Mouse (Mus musculus): ENCODE results near the gene Slc12a9.

Slc12a9 gene

GRCm38 (mm10) chr5:137333512-137334174, at the start of gene Slc12a9:
Gene Slc12a9 (minus strand): TSS chr5:137333597.
- peak; percentile 91 for DNase-seq (ENCODE audit: low spot score)

- peak; percentile 53 for DNase-seq (ENCODE audit: low spot score)
Observed at GRCm38 (mm10) chr5:137381152-137381551, 47.8 kb upstream of the Slc12a9 start.

GRCm38 (mm10) chr5:137377603-137378002, 44.2 kb upstream of the Slc12a9 start:
- no peak for DNase-seq (ENCODE audit: low spot score)

GRCm38 (mm10) chr5:137377176-137377575, 43.8 kb upstream of the Slc12a9 start:
- no peak for DNase-seq (ENCODE audit: low spot score)

- DNase-seq (ENCODE audit: low spot score), result no peak
Observed at GRCm38 (mm10) chr5:137376722-137377121, 43.3 kb upstream of the Slc12a9 start.

GRCm38 (mm10) chr5:137376198-137376597, 42.8 kb upstream of the Slc12a9 start:
- no peak for DNase-seq (ENCODE audit: low spot score)

GRCm38 (mm10) chr5:137375627-137376026, 42.2 kb upstream of the Slc12a9 start:
- peak; percentile 50 for DNase-seq (ENCODE audit: low spot score)

- no peak for DNase-seq (ENCODE audit: low spot score)
Observed at GRCm38 (mm10) chr5:137374521-137375080, 41.2 kb upstream of the Slc12a9 start.

GRCm38 (mm10) chr5:137373371-137373950, 40.1 kb upstream of the Slc12a9 start:
- DNase-seq (ENCODE audit: low spot score), result no peak

GRCm38 (mm10) chr5:137369665-137370064, 36.3 kb upstream of the Slc12a9 start:
- DNase-seq (ENCODE audit: low spot score), result no peak

GRCm38 (mm10) chr5:137358382-137358781, 25.0 kb upstream of the Slc12a9 start:
- DNase-seq (ENCODE audit: low spot score), result no peak

- DNase-seq (ENCODE audit: low spot score), result no peak
Observed at GRCm38 (mm10) chr5:137354091-137354490, 20.7 kb upstream of the Slc12a9 start.

GRCm38 (mm10) chr5:137352011-137352975, 18.9 kb upstream of the Slc12a9 start:
- no peak for DNase-seq (ENCODE audit: low spot score)

- no peak for DNase-seq (ENCODE audit: low spot score)
Observed at GRCm38 (mm10) chr5:137351394-137351793, 18.0 kb upstream of the Slc12a9 start.

GRCm38 (mm10) chr5:137351058-137351380, 17.6 kb upstream of the Slc12a9 start:
- no peak for DNase-seq (ENCODE audit: low spot score)

- DNase-seq (ENCODE audit: low spot score), result no peak
Observed at GRCm38 (mm10) chr5:137350205-137351057, 17.0 kb upstream of the Slc12a9 start.

GRCm38 (mm10) chr5:137349384-137350204, 16.2 kb upstream of the Slc12a9 start, which contains the start of gene Ephb4:
Gene Ephb4 (plus strand): TSS chr5:137350109.
- DNase-seq (ENCODE audit: low spot score), result peak; percentile 90

- DNase-seq (ENCODE audit: low spot score), result peak; percentile 53
Observed at GRCm38 (mm10) chr5:137348482-137349383, 15.3 kb upstream of the Slc12a9 start.

GRCm38 (mm10) chr5:137347856-137348255, 14.5 kb upstream of the Slc12a9 start:
- DNase-seq (ENCODE audit: low spot score), result no peak
